Mouse (Mus musculus): ENCODE data around the gene Sav1. TPM values are rescaled to one million over a fixed set of nuclear protein-coding genes. Genes with fewer than 3 reads are reported as not detected.

The Sav1 gene
- total and polyA plus RNA-seq, 3 experiments = 17.8 to 96.2 (median 47.8) TPM

DNA sequence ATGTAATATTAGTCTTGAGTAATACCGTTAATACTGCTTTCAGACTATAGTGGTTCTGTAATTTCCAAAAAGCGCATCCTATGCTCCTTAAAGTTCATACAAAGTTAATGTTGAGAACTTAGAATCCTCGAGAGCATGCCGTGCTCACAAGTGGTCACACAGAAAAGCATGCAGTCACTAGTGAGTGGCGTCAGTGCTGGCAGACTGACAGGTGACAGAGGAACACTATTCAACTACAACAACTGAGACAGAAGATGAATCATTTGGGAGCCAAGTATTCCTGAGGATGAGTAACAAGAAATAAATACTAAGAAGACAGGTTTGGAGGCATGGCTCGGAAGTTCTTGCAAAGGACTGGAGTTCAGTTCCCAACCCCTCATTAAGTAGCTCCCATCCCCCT is 19.7 kb downstream of the Sav1 start:
- Histone ChIP-seq H3K36me3 (ENCODE audit: control insufficient read depth in 1 of 2, insufficient read depth in 2 of 2, low read length in 2 of 2) (peaks cover 19 to 31% of the 10 kb centered on the region in 2 experiments), H3K9me3 (replicated peaks; ENCODE audit: insufficient read depth, low read length) (no peaks in the 10 kb centered on the region), H3K4me1 (ENCODE audit: control insufficient read depth in 1 of 2, insufficient read depth in 2 of 2, low read length in 2 of 2) (peaks cover 3 to 6% of the 10 kb centered on the region in 2 experiments; a peak in 3 of 4 replicates), H3K79me2 (ENCODE audit: control insufficient read depth, insufficient read depth, low read length, poor library complexity) (0 out of 2 replicates have a peak, but pooled peaks cover 2% of the 10 kb centered on the region), H3K9ac (ENCODE audit: control insufficient read depth, low read depth, low read length, poor library complexity, severe bottlenecking) (no peak overlapping the region), H3K4me3 (ENCODE audit: control insufficient read depth in 1 of 2, insufficient read depth in 1 of 2, low read depth in 2 of 2, low read length in 2 of 2) (no peak overlapping the region), H3K27me3 (ENCODE audit: control insufficient read depth in 1 of 2, insufficient read depth in 2 of 2, low read length in 2 of 2) (no peaks in the 10 kb centered on the region), H3K27ac (ENCODE audit: control insufficient read depth, low read depth, low read length) (no peak overlapping the region)
- DNase-seq (ENCODE audit: low read depth, low spot score) = no peak
- no peak for TF ChIP-seq USF1 (IDR thresholded peaks at IDR 0.05; ENCODE audit: low read depth, low read length)
- TF ChIP-seq GABPA (IDR thresholded peaks at IDR 0.05; ENCODE audit: low read depth, low read length) = no peak
- no peak for TF ChIP-seq CHD1 (IDR thresholded peaks at IDR 0.05; ENCODE audit: low read depth, low read length)
- TF ChIP-seq POLR2A (IDR thresholded peaks at IDR 0.05; ENCODE audit: control insufficient read depth in 1 of 2, insufficient read depth in 1 of 2, low read depth in 1 of 2, low read length in 2 of 2, poor library complexity in 1 of 2) = no peak
- no peak for TF ChIP-seq TCF12 (IDR thresholded peaks at IDR 0.05; ENCODE audit: low read depth, low read length)
- no peak for TF ChIP-seq ZNF384 (IDR thresholded peaks at IDR 0.05; ENCODE audit: low read depth, low read length)
- no peak for TF ChIP-seq GATA1 (IDR thresholded peaks at IDR 0.05; ENCODE audit: low read depth, low read length)
- TF ChIP-seq UBTF (IDR thresholded peaks at IDR 0.05; ENCODE audit: borderline replicate concordance, insufficient read depth, low read depth, low read length) = no peak
- TF ChIP-seq KAT2A (conservative IDR thresholded peaks at IDR 0.05; ENCODE audit: low read depth, low read length) = no peak
- no peak for TF ChIP-seq SMC3 (IDR thresholded peaks at IDR 0.05; ENCODE audit: low read depth, low read length)
- no peak for TF ChIP-seq MEF2A (IDR thresholded peaks at IDR 0.05; ENCODE audit: extremely low read depth, insufficient replicate concordance, low read depth, low read length, poor library complexity, severe bottlenecking)
- no peak for TF ChIP-seq ETS1 (IDR thresholded peaks at IDR 0.05; ENCODE audit: low read depth, low read length)
- TF ChIP-seq MAX (IDR thresholded peaks at IDR 0.05; ENCODE audit: low read length) = no peak
- no peak for TF ChIP-seq SIN3A (IDR thresholded peaks at IDR 0.05; ENCODE audit: low read length)

DNA sequence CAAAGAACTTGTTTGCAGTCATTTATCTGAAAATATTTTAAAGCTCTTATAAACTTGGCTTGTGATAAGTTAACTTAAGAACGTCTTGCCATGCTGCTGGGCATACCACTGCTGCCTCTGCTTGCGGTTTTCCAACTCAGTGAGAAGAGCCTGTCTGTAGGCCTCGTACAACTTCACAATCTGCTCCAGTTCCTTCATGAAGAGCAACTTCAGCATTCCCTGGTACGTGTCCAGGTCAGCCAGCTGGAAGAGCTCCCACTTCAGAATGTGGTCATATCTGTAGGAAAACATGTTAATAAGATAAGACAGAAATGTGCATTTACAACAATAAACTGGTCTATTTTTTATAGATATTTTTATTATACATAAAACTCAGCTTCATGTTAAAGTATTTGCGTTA is 20.7 kb downstream of the Sav1 start:
- H3K36me3 ChIP-seq (ENCODE audit: control insufficient read depth in 1 of 2, insufficient read depth in 2 of 2, low read length in 2 of 2) = peaks cover 14 to 26% of the 10 kb centered on the region in 2 experiments
- H3K4me3 ChIP-seq (ENCODE audit: control insufficient read depth in 1 of 2, insufficient read depth in 1 of 2, low read depth in 2 of 2, low read length in 2 of 2) = no peak overlapping the region
- no peaks in the 10 kb centered on the region for H3K27me3 ChIP-seq (ENCODE audit: control insufficient read depth in 1 of 2, insufficient read depth in 2 of 2, low read length in 2 of 2)
- no peak for TF ChIP-seq RCOR1 (IDR thresholded peaks at IDR 0.05; ENCODE audit: low read depth, low read length)
- TF ChIP-seq POLR2A (IDR thresholded peaks at IDR 0.05; ENCODE audit: control insufficient read depth in 1 of 2, insufficient read depth in 1 of 2, low read depth in 1 of 2, low read length in 2 of 2, poor library complexity in 1 of 2) = no peak
- no peak for TF ChIP-seq E2F4 (IDR thresholded peaks at IDR 0.05; ENCODE audit: borderline replicate concordance, low read depth, low read length)
- TF ChIP-seq MEF2A (IDR thresholded peaks at IDR 0.05; ENCODE audit: extremely low read depth, insufficient replicate concordance, low read depth, low read length, poor library complexity, severe bottlenecking) = no peak
- no peak for TF ChIP-seq KAT2A (conservative IDR thresholded peaks at IDR 0.05; ENCODE audit: low read depth, low read length)
- no peak for TF ChIP-seq ZMIZ1 (IDR thresholded peaks at IDR 0.05; ENCODE audit: low read depth, low read length)
- TF ChIP-seq MAZ (IDR thresholded peaks at IDR 0.05; ENCODE audit: low read depth, low read length) = no peak
- no peak for TF ChIP-seq CHD2 (IDR thresholded peaks at IDR 0.05; ENCODE audit: low read length)
- TF ChIP-seq NELFE (IDR thresholded peaks at IDR 0.05; ENCODE audit: low read depth, low read length) = no peak
- no peak for DNase-seq (ENCODE audit: low read depth, low spot score)
- no peak overlapping the region for H3K9ac ChIP-seq (ENCODE audit: control insufficient read depth, low read depth, low read length, poor library complexity, severe bottlenecking)
- H3K4me1 ChIP-seq (ENCODE audit: control insufficient read depth in 1 of 2, insufficient read depth in 2 of 2, low read length in 2 of 2) = peaks cover 2 to 4% of the 10 kb centered on the region in 2 experiments; a peak in 3 of 4 replicates
- H3K79me2 ChIP-seq (ENCODE audit: control insufficient read depth, insufficient read depth, low read length, poor library complexity) = 0 out of 2 replicates have a peak, but pooled peaks cover under 1% of the 10 kb centered on the region
- H3K27ac ChIP-seq (ENCODE audit: control insufficient read depth, low read depth, low read length) = no peak overlapping the region
- H3K9me3 ChIP-seq (replicated peaks; ENCODE audit: insufficient read depth, low read length) = no peaks in the 10 kb centered on the region
